Mouse (Mus musculus): ENCODE measurements at regions not wholly inside any gene's neighbourhood (a gene's known extent, or its start where the extent isn't known, plus 50 kb on each side); places are given as distances from the start of the nearest gene placed in this dataset.

DNA sequence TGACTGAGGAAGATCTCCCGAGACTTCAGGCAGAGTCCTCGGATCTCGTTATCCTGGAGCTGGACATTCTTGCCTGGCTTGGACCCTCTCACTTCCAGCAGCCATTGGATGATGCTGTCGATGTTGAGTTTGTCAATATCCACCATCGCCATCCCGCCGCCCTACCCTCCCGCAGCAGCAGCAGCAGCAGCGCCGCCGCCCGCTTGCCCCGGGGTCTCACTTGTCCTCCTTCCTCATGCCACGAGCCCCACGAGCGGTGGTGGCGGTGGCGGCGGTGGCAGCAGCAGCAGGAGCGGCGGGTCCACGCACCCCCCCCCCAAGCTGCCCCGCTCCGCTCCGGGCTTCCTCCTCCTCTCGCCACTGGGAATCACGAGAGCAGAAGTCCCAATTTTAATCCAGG lies 115.1 kb upstream of the Taf1b start:
- 88% methylated on average over 13 of the region's 27 CpGs for WGBS
- Histone ChIP-seq H3K27ac (replicated peaks) (no peak overlapping the region), H3K27me3 (ENCODE audit: control insufficient read depth, insufficient read depth, low read length) (no peaks in the 10 kb centered on the region), H3K4me2 (replicated peaks; ENCODE audit: low read depth) (no peak overlapping the region), H3K4me1 (replicated peaks; ENCODE audit: control insufficient read depth, insufficient read depth) (no peaks in the 10 kb centered on the region), H3K36me3 (ENCODE audit: control insufficient read depth, insufficient read depth, low read length) (no peaks in the 10 kb centered on the region), H3K9ac (ENCODE audit: low read length) (no peak overlapping the region), H3K9me3 (ENCODE audit: control insufficient read depth, low read length) (no peaks in the 10 kb centered on the region), H3K4me3 (ENCODE audit: low read depth, low read length) (no peak overlapping the region)
- TF ChIP-seq CTCF (IDR thresholded peaks at IDR 0.05; ENCODE audit: low read depth): no peak
- TF ChIP-seq EP300 (optimal IDR thresholded peaks at IDR 0.05): no peak
- ATAC-seq (ENCODE audit: low FRiP score, low TSS enrichment) (no peak), DNase-seq (ENCODE audit: low spot score) (no peak)

DNA sequence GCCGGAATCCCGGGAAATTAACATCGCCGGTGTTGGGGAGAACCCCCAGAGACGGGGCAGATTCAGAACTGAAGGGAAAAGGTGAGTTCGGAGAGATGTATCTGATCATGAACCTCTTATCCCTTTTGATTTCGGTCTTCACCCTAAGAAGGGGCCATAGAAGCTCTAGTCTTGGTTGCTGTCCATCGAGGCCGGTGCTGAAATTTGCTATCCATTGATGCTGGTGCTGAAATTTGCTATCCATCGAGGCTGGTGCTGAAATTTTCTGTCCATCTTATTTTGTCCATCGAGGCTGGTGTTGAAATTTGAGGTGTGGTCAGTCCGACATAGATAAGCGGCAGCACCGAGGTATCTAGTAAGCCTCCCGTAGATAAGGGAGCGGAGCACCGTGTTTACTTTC lies 73.2 kb upstream of the Taf1b start:
- no peaks in the 10 kb centered on the region for H3K4me1 ChIP-seq (replicated peaks; ENCODE audit: control insufficient read depth, insufficient read depth)
- no peak for ATAC-seq (ENCODE audit: low FRiP score, low TSS enrichment)
- WGBS: 72% methylated on average over 17 of the region's 17 CpGs
- TF ChIP-seq CTCF (IDR thresholded peaks at IDR 0.05; ENCODE audit: low read depth) (no peak), EP300 (optimal IDR thresholded peaks at IDR 0.05) (no peak)
- H3K4me3 ChIP-seq (ENCODE audit: low read depth, low read length): no peak overlapping the region
- no peaks in the 10 kb centered on the region for H3K36me3 ChIP-seq (ENCODE audit: control insufficient read depth, insufficient read depth, low read length)
- peak; percentile 13 for DNase-seq (ENCODE audit: low spot score)
- no peak overlapping the region for H3K4me2 ChIP-seq (replicated peaks; ENCODE audit: low read depth)
- H3K9ac ChIP-seq (ENCODE audit: low read length): no peak overlapping the region
- no peaks in the 10 kb centered on the region for H3K27me3 ChIP-seq (ENCODE audit: control insufficient read depth, insufficient read depth, low read length)
- H3K9me3 ChIP-seq (ENCODE audit: control insufficient read depth, low read length): no peaks in the 10 kb centered on the region
- H3K27ac ChIP-seq (replicated peaks): no peak overlapping the region
